Mouse (Mus musculus) forebrain, embryonic 11.5 days (tissue): Measurements from ENCODE around the gene Ctcf. TPM values are rescaled to one million over a fixed set of nuclear protein-coding genes. Genes with fewer than 3 reads are reported as not detected.
"Not testable (repeated sequence)": the region's sequence is repeated elsewhere in the genome, so short reads cannot be mapped to it uniquely, and the experiment has no call there.

Source experiments
- ATAC-seq: fragments of 200-750 bp; cut with Nextera tagmentation; replicated peaks from 2 replicates; pipeline ENCODE4 v1.8.0; 2017; ENCODE audit warnings: moderate TSS enrichment; ENCODE audit not compliant: low FRiP score
- DNase-seq: peaks from one replicate; pipeline ENCODE4 v3.0.0-alpha.2; 2017; ENCODE audit warnings: low spot score
- H3K27ac ChIP-seq: fragments of 300-500 bp; sonication (generic); 2 replicates; pipeline ENCODE4 v1.5.1; 2014; ENCODE audit warnings: low read depth, low read length
- H3K27me3 ChIP-seq: fragments of 300-500 bp; sonication (generic); 2 replicates; pipeline ENCODE4 v1.6.1; 2014; ENCODE audit warnings: mild to moderate bottlenecking, low read length, mixed read lengths; ENCODE audit not compliant: control insufficient read depth, insufficient read depth
- H3K36me3 ChIP-seq: fragments of 300-500 bp; sonication (generic); 2 replicates; pipeline ENCODE4 v1.6.1; 2014; ENCODE audit warnings: mild to moderate bottlenecking, low read length, moderate library complexity, mixed read lengths; ENCODE audit not compliant: control insufficient read depth, insufficient read depth
- H3K4me1 ChIP-seq: fragments of 300-500 bp; sonication (generic); replicated peaks from 2 replicates; pipeline ENCODE4 v1.6.1; 2014; ENCODE audit warnings: low read length, mixed read lengths; ENCODE audit not compliant: control insufficient read depth, insufficient read depth
- H3K4me2 ChIP-seq: fragments of 300-500 bp; sonication (generic); 2 replicates; pipeline ENCODE4 v1.6.1; 2014; ENCODE audit warnings: low read depth, mild to moderate bottlenecking, low read length, moderate library complexity, mixed read lengths; ENCODE audit not compliant: severe bottlenecking
- H3K4me3 ChIP-seq: fragments of 300-500 bp; sonication (generic); 2 replicates; pipeline ENCODE4 v1.5.1; 2014; ENCODE audit warnings: low read depth, low read length
- H3K9ac ChIP-seq: fragments of 300-500 bp; sonication (generic); 2 replicates; pipeline ENCODE4 v1.6.1; 2014; ENCODE audit warnings: low read length
- H3K9me3 ChIP-seq: fragments of 300-500 bp; sonication (generic); 2 replicates; pipeline ENCODE4 v1.6.1; 2016; ENCODE audit warnings: low read length, mixed read lengths; ENCODE audit not compliant: control insufficient read depth
- WGBS: fragments of 180-500 bp; shearing (Covaris S2); extraction: QIAGEN DNeasy Blood & Tissue Kit; methylation state at CpG from one replicate; pipeline ENCODE4 v1.1.7; 2014; 5-methylcytosine and 5-hydroxymethylcytosine counted together
- polyA plus RNA-seq: library from polyadenylated mRNA; unstranded; fragments of >200 nt; fragmentation: Nextera tagmentation; extraction: Ambion mirVana; gene quantifications from 2 replicates; pipeline ENCODE4 v1.2.1, GENCODE M21; 2014

The Ctcf gene
- 134 and 145 TPM in 2 replicates for polyA plus RNA-seq

DNA sequence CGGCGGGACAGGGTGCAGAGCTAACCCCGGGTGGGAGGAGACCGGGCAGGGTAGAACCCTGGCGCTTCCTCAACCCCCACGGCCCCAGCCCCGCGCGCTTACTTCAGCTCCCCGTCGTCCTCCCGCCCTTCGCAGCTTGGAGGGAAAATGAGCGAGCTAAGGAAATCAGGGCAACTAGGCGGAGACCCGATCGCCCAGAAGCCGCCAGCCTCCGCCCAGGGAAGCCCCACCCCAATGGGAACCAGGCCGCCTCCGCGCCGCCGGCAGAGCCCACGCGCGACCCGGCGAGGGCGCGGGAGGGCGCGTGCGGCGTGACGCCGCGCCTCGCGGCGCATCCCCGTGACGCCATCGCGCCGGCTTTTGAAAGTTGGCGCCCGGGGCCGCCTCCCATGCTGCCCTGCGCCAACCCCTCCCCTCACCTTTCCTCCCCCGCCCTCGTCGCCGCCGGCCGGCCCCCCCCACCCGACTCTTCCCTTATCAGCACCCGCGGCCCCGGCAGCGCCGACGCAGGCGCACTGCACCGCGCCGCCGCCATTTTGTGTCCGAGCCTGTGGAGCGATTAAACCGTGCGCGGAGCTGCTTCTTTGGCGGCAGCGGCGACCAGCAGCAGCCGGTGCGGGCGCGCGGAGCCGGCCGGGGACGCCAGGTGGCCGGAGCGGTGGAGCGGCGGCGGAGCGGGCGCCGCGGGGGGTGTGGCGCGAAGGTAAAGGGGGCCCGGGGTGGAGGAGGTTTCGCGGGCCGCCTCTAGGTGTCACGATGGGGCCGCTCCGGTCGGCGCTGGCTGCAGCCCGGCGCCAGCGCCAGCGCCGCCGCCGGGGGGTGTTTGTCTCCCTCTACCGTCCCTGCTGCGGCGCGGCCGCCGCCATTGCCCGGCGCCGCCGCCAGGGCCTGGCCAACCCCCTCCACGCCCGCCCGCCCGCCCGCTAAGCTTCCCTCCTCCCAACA lies at the start of gene Ctcf:
TSS of gene Ctcf (plus strand) at position 551 of the 945 bp plus-strand sequence.
- H3K4me3 ChIP-seq: peak within 1 kb of the TSS; percentile 96
- ATAC-seq: peak; percentile 92
- WGBS: 2% methylated on average over 100 of the region's 126 CpGs

GRCm38 (mm10) chr8:105592431-105592830 lies 43.9 kb upstream of the Ctcf start:
- no peaks in the 10 kb centered on the region for H3K4me1 ChIP-seq
- no peak overlapping the region for H3K9ac ChIP-seq
- H3K9me3 ChIP-seq: no peaks in the 10 kb centered on the region
- DNase-seq (no peak), ATAC-seq (no peak)
- H3K4me3 ChIP-seq: no peak overlapping the region
- no peaks in the 10 kb centered on the region for H3K36me3 ChIP-seq
- H3K4me2 ChIP-seq: no peak overlapping the region
- H3K27me3 ChIP-seq: no peaks in the 10 kb centered on the region
- no peak overlapping the region for H3K27ac ChIP-seq
- WGBS: 89% methylated on average over 2 of the region's 2 CpGs

More for the DNA sequence above, at the start of gene Ctcf:
- DNase-seq: peak; percentile 99
- no peaks in the 10 kb centered on the region for H3K27me3 ChIP-seq
- H3K36me3 ChIP-seq: no peaks in the 10 kb centered on the region
- H3K9ac ChIP-seq: peak within 1 kb of the TSS; percentile 100
- H3K27ac ChIP-seq: peak within 1 kb of the TSS; percentile 100
- peak within 1 kb of the TSS; percentile 63 for H3K4me2 ChIP-seq
- no peaks in the 10 kb centered on the region for H3K9me3 ChIP-seq
- peaks cover 2% of the 10 kb centered on the region; the same call in 1 of the 2 replicates for H3K4me1 ChIP-seq

GRCm38 (mm10) chr8:105593859-105594258 lies 42.5 kb upstream of the Ctcf start:
- no peaks in the 10 kb centered on the region for H3K9me3 ChIP-seq
- WGBS: 33% methylated on average over 15 of the region's 15 CpGs
- DNase-seq: no peak
- no peak for ATAC-seq
- H3K4me1 ChIP-seq: no peaks in the 10 kb centered on the region
- H3K4me2 ChIP-seq: no peak overlapping the region
- no peaks in the 10 kb centered on the region for H3K36me3 ChIP-seq
- no peak overlapping the region for H3K9ac ChIP-seq
- H3K4me3 ChIP-seq: no peak overlapping the region
- H3K27me3 ChIP-seq: no peaks in the 10 kb centered on the region
- no peak overlapping the region for H3K27ac ChIP-seq

DNA sequence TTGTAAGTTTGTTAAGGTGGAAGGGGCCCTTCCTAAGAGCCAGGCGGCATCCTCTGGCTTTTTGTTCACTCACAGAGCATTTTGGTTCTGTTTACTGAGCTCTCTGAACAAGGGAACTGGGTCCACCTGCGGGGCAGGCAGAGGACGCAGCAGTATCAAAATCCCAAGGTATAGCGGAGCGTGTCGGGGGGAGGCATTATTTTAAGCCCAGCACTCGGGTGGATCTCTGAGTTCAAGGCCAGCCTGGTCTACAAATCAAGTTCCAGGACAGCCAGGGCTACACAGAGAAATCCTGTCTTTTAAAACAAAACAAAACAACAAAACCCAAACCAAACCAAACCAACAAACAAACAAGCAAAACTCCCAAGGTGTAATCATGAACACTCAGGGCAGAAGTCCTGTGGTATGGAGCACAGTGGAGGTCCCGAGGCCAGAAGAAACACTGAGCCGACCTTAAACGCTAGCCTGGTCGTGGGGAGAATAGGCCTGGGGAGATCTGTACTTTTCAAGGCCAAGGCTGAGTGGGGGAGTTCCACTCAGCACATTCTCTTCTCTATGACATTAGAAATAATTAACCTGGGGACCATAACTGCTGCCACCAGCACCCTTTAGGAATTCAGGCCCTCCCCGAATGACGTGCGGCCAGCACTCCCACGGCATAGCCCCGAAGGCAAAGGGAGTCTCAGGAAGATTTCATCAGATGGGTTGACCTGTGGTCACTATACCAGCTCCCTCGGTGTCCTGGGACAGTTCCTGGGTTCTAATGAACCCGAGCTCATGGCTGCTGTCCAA lies 41.7 kb upstream of the Ctcf start:
- Histone ChIP-seq H3K4me1 (no peaks in the 10 kb centered on the region), H3K9ac (no peak overlapping the region), H3K4me3 (no peak overlapping the region), H3K27me3 (no peaks in the 10 kb centered on the region), H3K27ac (no peak overlapping the region), H3K36me3 (no peaks in the 10 kb centered on the region), H3K9me3 (no peaks in the 10 kb centered on the region), H3K4me2 (no peak overlapping the region)
- ATAC-seq (no peak), DNase-seq (no peak)
- WGBS: 80% methylated on average over 18 of the region's 18 CpGs

DNA sequence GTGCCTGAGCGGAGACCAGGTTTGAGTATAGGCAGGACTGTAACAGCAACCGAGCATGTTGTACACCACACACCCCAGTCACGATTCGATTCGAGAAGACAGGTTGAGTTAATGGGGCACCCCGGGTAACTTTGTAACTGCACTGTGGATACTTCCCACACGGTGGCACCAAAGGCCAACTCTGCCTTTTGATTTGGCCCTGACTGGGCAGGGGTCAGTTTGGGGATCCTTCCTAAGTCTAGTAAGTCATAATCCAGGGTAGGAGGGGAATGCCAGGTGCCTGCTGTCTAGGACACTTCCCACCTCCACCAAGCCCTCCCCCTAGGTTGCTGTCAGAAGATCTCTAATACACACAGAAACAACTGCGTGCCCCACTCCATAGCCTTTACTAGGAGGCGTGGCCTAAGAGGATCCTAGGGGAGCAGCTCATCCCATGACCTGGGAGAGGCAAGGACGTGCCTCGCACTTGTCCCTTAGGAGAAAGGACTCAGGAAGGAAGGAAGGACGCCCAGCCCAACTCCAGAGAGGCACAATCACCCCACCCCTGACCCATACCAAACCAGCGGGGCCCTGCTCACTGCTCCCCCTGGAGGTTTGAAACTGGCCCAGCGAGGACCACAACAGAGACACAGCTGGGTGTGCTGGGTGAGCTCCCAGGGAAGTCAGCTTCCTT lies 39.9 kb upstream of the Ctcf start:
- 4% methylated on average over 14 of the region's 14 CpGs for WGBS
- Histone ChIP-seq H3K27me3 (no peaks in the 10 kb centered on the region), H3K27ac (no peak overlapping the region), H3K9ac (no peak overlapping the region), H3K36me3 (no peaks in the 10 kb centered on the region), H3K4me3 (no peak overlapping the region), H3K4me1 (no peaks in the 10 kb centered on the region), H3K9me3 (no peaks in the 10 kb centered on the region), H3K4me2 (no peak overlapping the region)
- peak; percentile 63 for DNase-seq
- ATAC-seq: peak; percentile 61

DNA sequence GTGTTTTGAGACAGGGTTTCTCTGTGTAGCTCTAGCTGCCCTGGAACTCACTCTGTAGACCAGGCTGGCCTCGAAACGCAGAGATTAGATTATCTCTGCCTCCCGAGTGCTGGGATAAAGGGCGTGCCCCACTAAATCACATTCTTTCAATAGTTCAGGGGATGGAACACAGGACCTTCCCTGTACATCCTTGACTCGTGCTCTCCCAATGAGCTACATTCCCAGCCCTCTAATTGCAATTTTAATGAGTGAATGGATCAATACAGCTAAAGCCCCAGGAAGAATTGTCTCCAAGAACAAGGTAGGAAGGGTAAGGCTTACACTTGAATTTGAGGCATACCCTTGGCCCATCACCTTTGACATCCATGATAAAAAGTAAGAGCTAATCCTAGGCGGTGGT lies 37.6 kb upstream of the Ctcf start:
- no peaks in the 10 kb centered on the region for H3K4me1 ChIP-seq
- no peaks in the 10 kb centered on the region for H3K36me3 ChIP-seq
- H3K4me2 ChIP-seq: no peak overlapping the region
- no peak overlapping the region for H3K9ac ChIP-seq
- H3K27me3 ChIP-seq: no peaks in the 10 kb centered on the region
- no peak overlapping the region for H3K4me3 ChIP-seq
- H3K9me3 ChIP-seq: no peaks in the 10 kb centered on the region
- H3K27ac ChIP-seq: no peak overlapping the region
- DNase-seq (no peak), ATAC-seq (no peak)
- 76% methylated on average over 6 of the region's 6 CpGs for WGBS

GRCm38 (mm10) chr8:105601301-105601700 lies 35.1 kb upstream of the Ctcf start:
- no peaks in the 10 kb centered on the region for H3K9me3 ChIP-seq
- H3K36me3 ChIP-seq: no peaks in the 10 kb centered on the region
- ATAC-seq: no peak
- H3K4me2 ChIP-seq: no peak overlapping the region
- H3K4me1 ChIP-seq: peaks cover 3% of the 10 kb centered on the region; the same call in 1 of the 2 replicates
- H3K27ac ChIP-seq: no peak overlapping the region
- no peaks in the 10 kb centered on the region for H3K27me3 ChIP-seq
- WGBS: 81% methylated on average over 5 of the region's 5 CpGs
- DNase-seq: no peak
- H3K9ac ChIP-seq: no peak overlapping the region
- H3K4me3 ChIP-seq: no peak overlapping the region

DNA sequence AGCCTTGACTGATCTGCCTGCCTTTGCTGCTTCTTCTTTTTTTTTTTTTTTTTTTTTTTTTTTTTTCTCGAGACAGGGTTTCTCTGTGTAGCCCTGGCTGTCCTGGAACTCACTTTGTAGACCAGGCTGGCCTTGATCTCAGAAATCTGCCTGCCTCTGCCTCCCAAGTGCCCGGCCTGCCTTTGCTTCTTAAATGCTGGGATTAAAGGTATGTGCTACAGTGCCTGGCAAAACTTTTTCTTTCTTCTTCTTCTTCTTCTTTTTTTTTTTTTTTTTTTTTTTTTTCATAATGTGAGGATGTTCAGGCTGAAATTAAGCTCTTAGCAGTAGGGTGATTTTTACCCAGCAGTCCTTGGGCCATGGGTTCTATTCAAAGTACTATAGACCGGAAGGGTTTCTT lies 33.8 kb upstream of the Ctcf start:
- not testable (repeated sequence) for ATAC-seq

More for the DNA sequence above, 33.8 kb upstream of the Ctcf start:
- H3K36me3 ChIP-seq, H3K4me2 ChIP-seq, H3K27me3 ChIP-seq, H3K9ac ChIP-seq, H3K27ac ChIP-seq, H3K4me1 ChIP-seq, H3K4me3 ChIP-seq, H3K9me3 ChIP-seq, DNase-seq: not testable (repeated sequence)
- 67% methylated on average over 3 of the region's 3 CpGs for WGBS
